Mouse (Mus musculus) megakaryocyte, embryonic 14.5 days (primary cell): ENCODE measurements around the gene Mageh1. TPM values are rescaled to one million over a fixed set of nuclear protein-coding genes. Genes with fewer than 3 reads are reported as not detected.
"Not testable (repeated sequence)": the region's sequence is repeated elsewhere in the genome, so short reads cannot be mapped to it uniquely, and the experiment has no call there.

ENCODE experiments used
- H3K27me3 ChIP-seq: replicated peaks from 2 replicates; pipeline ENCODE3; 2012; ENCODE audit warnings: inconsistent platforms
- H3K36me3 ChIP-seq: replicated peaks from 2 replicates; pipeline ENCODE3; 2012; ENCODE audit warnings: low read length, inconsistent platforms, mixed read lengths
- H3K4me1 ChIP-seq: 2 replicates; pipeline ENCODE4 v1.6.1; 2012; ENCODE audit warnings: inconsistent platforms
- H3K4me3 ChIP-seq: replicated peaks from 2 replicates; pipeline ENCODE3; 2012; ENCODE audit warnings: moderate library complexity, mild to moderate bottlenecking, inconsistent platforms
- H3K9me3 ChIP-seq: 2 replicates; pipeline ENCODE4 v1.6.1; 2012; ENCODE audit warnings: inconsistent platforms
- FLI1 ChIP-seq: IDR thresholded peaks from 2 replicates; pipeline ENCODE4 v1.6.1; 2012; ENCODE audit warnings: low read length, inconsistent platforms, mixed read lengths
- GATA1 ChIP-seq: IDR thresholded peaks from 3 replicates; pipeline ENCODE4 v1.6.1; 2012; ENCODE audit warnings: mixed read lengths, low read length, inconsistent platforms, borderline replicate concordance
- polyA plus RNA-seq: library from polyadenylated mRNA; stranded (reverse); fragments of >175 nt; gene quantifications from 2 replicates; pipeline ENCODE4 v1.2.3, GENCODE M21; 2012; ENCODE audit warnings: low replicate concordance; ENCODE audit not compliant: insufficient read depth

Mageh1 gene
- polyA plus RNA-seq: not detected in 2 replicates

DNA sequence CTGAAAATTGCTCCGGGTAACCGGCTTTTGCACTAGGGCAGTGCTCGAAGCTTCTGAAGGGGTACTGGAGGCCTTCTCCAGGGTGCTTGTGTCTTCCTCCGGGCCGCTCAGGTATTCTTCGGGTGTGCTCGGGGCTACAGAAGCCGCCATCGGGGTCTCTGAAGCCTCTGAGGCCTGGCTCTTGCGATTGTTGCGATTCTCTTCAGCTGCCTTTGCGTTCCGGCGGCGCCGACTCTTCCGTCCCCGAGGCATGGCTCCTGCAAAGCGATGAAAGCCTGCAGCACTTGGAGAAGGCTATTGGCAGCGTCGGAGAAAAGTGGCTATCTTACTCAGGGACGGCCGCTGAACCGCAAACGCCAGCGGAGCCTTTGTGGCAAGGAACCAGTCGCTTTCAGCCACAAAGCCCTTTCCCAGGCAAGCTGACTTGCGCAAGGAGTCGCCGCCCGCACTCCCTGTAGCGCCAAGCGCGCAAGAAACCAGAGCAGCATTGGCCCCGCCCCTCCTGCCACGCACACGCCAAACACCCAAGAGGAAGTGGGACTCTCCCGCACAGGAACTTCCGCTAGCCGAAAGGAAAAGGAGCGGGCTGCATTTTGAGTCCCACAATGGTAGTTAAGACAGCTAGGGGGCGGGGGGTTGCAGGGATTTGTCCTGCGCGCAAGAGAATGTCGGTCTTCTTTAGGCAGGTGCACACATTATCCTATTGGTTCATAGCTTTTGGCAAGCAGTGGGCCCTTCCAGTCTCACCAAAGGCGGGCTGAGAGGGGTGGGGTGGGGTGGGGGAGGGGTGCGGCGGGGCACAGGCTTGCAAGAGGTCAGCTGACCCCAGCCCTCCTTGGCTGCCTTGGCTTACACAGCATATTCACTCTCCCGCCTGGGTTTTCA is at the start of gene Mageh1:
Gene Mageh1, minus strand, starts transcription at position 489 of the 885 bp plus-strand sequence.
- H3K36me3 ChIP-seq: no peaks in the 10 kb centered on the region
- peaks cover 6% of the 10 kb centered on the region for H3K4me1 ChIP-seq
- peak within 1 kb of the TSS; percentile 82 for H3K4me3 ChIP-seq
- H3K27me3 ChIP-seq: peaks cover 22% of the 10 kb centered on the region
- H3K9me3 ChIP-seq: no peaks in the 10 kb centered on the region
- TF ChIP-seq GATA1: no peak
- TF ChIP-seq FLI1: no peak

DNA sequence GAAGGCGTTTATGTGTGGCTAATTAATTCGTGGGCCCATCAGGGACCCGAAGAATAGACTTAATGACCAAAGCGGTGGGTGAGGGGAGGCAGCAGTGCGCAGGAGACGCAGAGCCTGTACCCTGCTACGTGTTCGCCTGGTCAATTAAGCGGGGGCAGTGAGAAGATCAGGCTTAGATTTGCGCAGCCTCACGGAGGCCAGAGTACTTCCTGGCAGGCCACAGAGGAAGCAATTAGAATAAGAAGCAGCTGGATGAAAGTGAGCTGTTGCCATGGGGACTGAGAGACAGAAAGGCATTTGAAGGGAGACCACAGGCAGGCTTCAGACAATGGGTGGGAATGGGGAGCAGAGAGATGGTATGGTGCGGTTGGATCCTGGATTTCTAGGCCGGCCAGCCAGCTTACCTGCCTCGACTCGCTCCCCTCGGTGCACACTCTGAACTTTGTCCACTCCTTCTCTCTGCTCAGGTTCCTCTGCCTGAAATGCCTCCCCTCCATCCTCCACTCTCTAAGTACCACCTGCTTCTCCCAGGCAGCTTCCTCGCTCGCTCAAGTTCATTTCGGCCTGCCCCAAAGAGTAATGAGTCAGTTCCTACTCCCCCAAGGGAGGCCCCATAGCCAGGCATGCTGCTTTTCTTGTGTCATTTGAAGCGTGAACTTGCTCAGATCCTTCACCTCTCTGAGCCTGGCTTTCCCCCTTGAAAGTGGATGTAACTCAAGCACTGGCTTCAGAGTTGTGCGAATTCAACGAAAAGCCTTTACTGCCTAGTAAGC is 783 bp upstream of the Mageh1 start:
- not testable (repeated sequence) for H3K4me1 ChIP-seq, H3K9me3 ChIP-seq, H3K4me3 ChIP-seq, H3K36me3 ChIP-seq
- peaks cover 24% of the 10 kb centered on the region for H3K27me3 ChIP-seq

DNA sequence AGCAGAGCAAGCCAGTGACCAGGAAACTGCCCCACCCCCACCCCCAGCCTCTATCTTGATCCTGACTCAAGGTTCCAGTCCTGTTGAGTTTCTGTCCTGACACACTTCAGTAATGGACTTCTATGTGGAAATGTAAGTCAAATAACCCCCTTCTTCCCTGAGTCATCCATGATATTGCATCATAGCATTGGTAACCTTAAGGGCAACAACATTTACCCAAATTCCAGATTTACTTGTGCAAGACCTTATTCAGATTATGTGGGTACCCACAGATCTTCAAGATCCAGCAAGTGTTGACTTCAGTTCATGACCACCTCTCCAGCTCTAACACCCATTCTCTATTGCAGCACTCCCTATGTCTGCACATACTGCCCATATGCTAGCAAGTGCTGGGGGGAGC is 5.8 kb downstream of the Mageh1 start:
- H3K27me3 ChIP-seq, H3K4me1 ChIP-seq, H3K9me3 ChIP-seq, H3K4me3 ChIP-seq, H3K36me3 ChIP-seq: not testable (repeated sequence)

DNA sequence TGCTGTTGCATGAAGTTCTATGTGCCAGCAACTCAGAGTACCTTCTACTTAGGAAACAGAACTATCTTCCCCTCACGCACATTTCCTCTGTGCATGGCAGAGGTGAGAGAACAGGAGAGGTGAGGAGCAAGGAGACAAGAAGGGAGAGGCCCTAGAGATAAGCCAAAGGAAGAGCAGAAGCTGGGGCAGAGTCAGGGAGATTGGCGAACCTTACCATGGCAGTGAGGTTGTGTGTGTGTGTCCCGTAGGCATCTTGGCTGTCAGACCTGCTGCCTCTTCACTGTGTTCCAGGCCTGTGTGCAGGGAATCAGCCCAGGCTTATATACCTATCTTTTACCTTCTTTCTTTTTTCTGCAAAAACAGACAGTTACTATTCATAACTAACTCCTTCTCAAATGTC is 11.7 kb downstream of the Mageh1 start:
- not testable (repeated sequence) for H3K4me1 ChIP-seq, H3K4me3 ChIP-seq, H3K9me3 ChIP-seq, H3K27me3 ChIP-seq, H3K36me3 ChIP-seq

DNA sequence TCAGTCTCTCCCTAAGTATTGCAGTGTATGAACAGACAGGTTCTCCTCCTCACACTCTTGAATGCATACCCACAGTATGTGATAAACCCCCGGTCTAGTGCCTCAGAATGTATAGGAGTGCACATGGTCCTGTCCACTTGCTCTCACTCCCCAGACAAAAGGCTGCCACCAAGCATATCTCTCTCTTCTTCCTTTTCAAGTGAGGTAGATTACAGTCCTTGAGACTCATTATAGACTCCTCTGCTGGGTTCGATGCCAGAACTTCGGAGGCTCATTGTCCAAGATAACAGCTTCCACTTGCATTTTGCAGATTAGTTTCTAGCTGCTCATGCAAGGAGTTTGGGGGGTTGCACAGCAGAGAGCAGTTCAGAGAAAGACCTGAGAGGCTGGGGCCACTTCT is 12.1 kb downstream of the Mageh1 start:
- H3K36me3 ChIP-seq, H3K4me1 ChIP-seq, H3K27me3 ChIP-seq, H3K9me3 ChIP-seq, H3K4me3 ChIP-seq: not testable (repeated sequence)

DNA sequence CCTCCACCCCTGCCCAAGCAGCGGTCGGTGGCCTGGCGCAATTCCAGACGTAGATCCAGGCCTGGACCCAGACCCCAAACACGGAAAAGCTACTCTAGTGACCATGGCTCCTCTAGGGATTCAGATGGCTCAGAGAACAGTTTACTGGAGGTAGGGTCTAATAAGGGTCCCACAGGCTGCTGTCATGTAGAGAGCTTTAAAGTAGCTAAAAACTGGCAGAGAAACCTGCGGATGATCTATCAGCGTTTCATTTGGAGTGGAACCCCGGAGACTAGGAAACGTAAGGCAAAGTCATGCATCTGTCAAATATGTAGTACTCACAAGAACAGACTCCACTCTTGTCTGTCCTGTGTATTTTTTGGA is 29.7 kb downstream of the Mageh1 start:
- TF ChIP-seq GATA1: no peak
- TF ChIP-seq FLI1: no peak
- Histone ChIP-seq H3K36me3 (no peaks in the 10 kb centered on the region), H3K4me3 (peak overlapping the region; percentile 93), H3K4me1 (peaks cover 11% of the 10 kb centered on the region), H3K27me3 (peaks cover 33% of the 10 kb centered on the region), H3K9me3 (peaks cover 10% of the 10 kb centered on the region)

DNA sequence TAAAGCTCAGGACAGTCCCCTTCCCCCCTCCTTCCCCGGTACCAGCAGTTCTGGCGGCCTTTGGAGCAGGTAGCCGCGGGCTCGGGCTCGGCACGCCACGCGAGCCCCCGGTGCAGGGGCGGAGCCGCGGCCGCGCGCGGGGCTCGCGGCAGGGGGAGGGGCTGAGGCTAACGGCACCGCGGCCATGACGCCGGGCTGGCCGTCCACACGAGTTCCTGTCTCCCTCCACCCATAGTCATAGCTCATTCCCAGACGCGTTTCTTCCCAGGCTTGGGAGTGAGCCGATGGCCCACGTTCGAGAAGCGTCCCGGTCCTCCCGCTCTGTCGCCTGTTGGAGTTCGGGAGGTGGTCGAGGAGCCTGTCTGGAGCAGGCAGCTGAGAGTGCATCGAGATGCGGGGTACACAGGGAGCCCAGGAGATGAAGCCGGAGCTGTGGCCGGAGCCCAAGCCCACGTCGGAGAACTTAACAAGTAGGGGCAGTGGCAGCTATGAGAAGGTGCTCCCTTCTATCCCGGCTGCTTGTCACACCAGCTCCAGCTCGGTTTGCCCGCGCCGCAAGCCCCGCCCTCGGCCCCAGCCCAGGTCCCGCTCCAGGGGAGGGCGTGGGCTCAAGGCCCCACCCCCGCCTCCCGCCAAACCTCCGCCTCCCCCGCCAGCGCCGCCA is 30.2 kb downstream of the Mageh1 start:
- Histone ChIP-seq H3K36me3 (no peaks in the 10 kb centered on the region), H3K9me3 (peaks cover 10% of the 10 kb centered on the region), H3K4me3 (peak overlapping the region; percentile 93), H3K27me3 (peaks cover 30% of the 10 kb centered on the region), H3K4me1 (peaks cover 11% of the 10 kb centered on the region)
- TF ChIP-seq FLI1 (no peak), GATA1 (no peak)

DNA sequence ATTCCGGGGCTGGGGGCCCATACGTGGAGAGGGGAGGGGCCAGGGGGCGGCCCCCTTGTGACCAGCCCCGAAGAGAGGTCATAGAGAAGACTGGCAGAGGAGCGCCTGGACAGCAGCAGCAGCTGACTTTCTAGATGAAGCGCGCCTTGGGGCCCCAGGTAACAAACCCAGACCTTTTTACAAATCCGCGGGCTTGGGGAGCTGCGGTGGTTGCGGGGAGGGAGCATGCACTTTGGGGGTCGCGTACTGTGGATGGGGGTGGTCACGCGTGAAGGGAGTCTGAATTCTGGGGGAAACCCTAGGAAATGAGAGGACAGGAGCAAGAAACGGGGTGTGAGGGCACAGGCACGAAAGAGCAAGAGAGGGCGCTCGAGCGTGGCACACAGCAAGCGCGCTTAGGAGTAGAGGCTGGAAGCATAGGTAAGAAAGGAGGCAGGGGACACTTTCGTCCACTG is 31.0 kb downstream of the Mageh1 start, which contains the start of gene Usp51:
Gene Usp51, plus strand, starts transcription at position 83 of the 455 bp plus-strand sequence.
- TF ChIP-seq FLI1 (no peak), GATA1 (no peak)
- H3K36me3 ChIP-seq: no peaks in the 10 kb centered on the region
- H3K4me1 ChIP-seq: peaks cover 11% of the 10 kb centered on the region
- peaks cover 10% of the 10 kb centered on the region for H3K9me3 ChIP-seq
- H3K4me3 ChIP-seq: peak within 1 kb of the TSS; percentile 93
- H3K27me3 ChIP-seq: peaks cover 27% of the 10 kb centered on the region

DNA sequence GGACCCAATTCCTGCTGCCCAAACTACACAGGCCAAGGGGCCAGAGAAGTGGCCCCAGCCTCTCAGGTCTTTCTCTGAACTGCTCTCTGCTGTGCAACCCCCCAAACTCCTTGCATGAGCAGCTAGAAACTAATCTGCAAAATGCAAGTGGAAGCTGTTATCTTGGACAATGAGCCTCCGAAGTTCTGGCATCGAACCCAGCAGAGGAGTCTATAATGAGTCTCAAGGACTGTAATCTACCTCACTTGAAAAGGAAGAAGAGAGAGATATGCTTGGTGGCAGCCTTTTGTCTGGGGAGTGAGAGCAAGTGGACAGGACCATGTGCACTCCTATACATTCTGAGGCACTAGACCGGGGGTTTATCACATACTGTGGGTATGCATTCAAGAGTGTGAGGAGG is 41.3 kb downstream of the Mageh1 start:
- not testable (repeated sequence) for H3K36me3 ChIP-seq, H3K9me3 ChIP-seq, H3K4me1 ChIP-seq, H3K27me3 ChIP-seq, H3K4me3 ChIP-seq

DNA sequence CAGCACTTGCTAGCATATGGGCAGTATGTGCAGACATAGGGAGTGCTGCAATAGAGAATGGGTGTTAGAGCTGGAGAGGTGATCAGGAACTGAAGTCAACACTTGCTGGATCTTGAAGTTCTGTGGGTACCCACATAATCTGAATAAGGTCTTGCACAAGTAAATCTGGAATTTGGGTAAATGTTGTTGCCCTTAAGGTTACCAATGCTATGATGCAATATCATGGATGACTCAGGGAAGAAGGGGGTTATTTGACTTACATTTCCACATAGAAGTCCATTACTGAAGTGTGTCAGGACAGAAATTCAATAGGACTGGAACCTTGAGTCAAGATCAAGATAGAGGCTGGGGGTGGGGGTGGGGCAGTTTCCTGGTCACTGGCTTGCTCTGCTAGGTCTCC is 47.5 kb downstream of the Mageh1 start:
- not testable (repeated sequence) for H3K36me3 ChIP-seq, H3K27me3 ChIP-seq, H3K4me3 ChIP-seq, H3K9me3 ChIP-seq, H3K4me1 ChIP-seq

Other genes with a start within 250 kb of the Mageh1 start
- 0.10 TPM in 1 of 2 replicates, not detected in the other for gene Usp51, start 31.1 kb downstream of the Mageh1 start, polyA plus RNA-seq
- gene Foxr2, start 81.2 kb upstream of the Mageh1 start, polyA plus RNA-seq: not detected in 2 replicates
- gene Rragb, start 102.4 kb upstream of the Mageh1 start, polyA plus RNA-seq: 0.75 TPM in 1 of 2 replicates, not detected in the other
- gene Klf8, start 199.9 kb upstream of the Mageh1 start, polyA plus RNA-seq: 0.34 and 6.1 TPM in 2 replicates